Mouse (Mus musculus) spleen, postnatal 14 days (tissue): ENCODE measurements around the gene Tlr7.
"Not testable (repeated sequence)": the region's sequence is repeated elsewhere in the genome, so short reads cannot be mapped to it uniquely, and the experiment has no call there.

ENCODE experiments used
- DNase-seq, 2 experiments: peaks; one replicate each; pipeline ENCODE4 v3.0.0; 2021 to 2022; ENCODE audit warnings: low spot score in 2 of 2

The Tlr7 gene

GRCm38 (mm10) chrX:167330399-167330798, at the start of gene Tlr7:
Gene Tlr7, minus strand, starts transcription at chrX:167330558.
- no peak for DNase-seq

- DNase-seq: no peak
These were observed 49.7 kb upstream of the Tlr7 start for GRCm38 (mm10) chrX:167380073-167380472.

- DNase-seq: not testable (repeated sequence)
These were observed 30.9 kb upstream of the Tlr7 start for GRCm38 (mm10) chrX:167361231-167361630.

- DNase-seq: no peak
These were observed 29.3 kb upstream of the Tlr7 start for GRCm38 (mm10) chrX:167359704-167360103.

- no peak for DNase-seq
These were observed 27.1 kb upstream of the Tlr7 start for GRCm38 (mm10) chrX:167357415-167357814.

- no peak for DNase-seq
These were observed 25.6 kb upstream of the Tlr7 start for GRCm38 (mm10) chrX:167355965-167356364.

GRCm38 (mm10) chrX:167353617-167354016, 23.3 kb upstream of the Tlr7 start:
- no peak for DNase-seq

- DNase-seq: no peak
These were observed 16.1 kb upstream of the Tlr7 start for GRCm38 (mm10) chrX:167346440-167346839.

GRCm38 (mm10) chrX:167344356-167344755, 14.0 kb upstream of the Tlr7 start:
- DNase-seq: no peak

GRCm38 (mm10) chrX:167341811-167342210, 11.5 kb upstream of the Tlr7 start:
- DNase-seq: no peak

- DNase-seq: no peak
These were observed 9.8 kb upstream of the Tlr7 start for GRCm38 (mm10) chrX:167340190-167340589.

- DNase-seq: no peak
These were observed 7.6 kb upstream of the Tlr7 start for GRCm38 (mm10) chrX:167337990-167338389.

- no peak for DNase-seq
These were observed 4.2 kb upstream of the Tlr7 start for GRCm38 (mm10) chrX:167334571-167334970.

- no peak for DNase-seq
These were observed 2.2 kb upstream of the Tlr7 start for GRCm38 (mm10) chrX:167332607-167333006.

GRCm38 (mm10) chrX:167330993-167331392, 635 bp upstream of the Tlr7 start:
- DNase-seq: no peak

- DNase-seq: no peak
These were observed 738 bp downstream of the Tlr7 start for GRCm38 (mm10) chrX:167329620-167330019.

- no peak for DNase-seq
These were observed 1.3 kb downstream of the Tlr7 start for GRCm38 (mm10) chrX:167329098-167329497.

GRCm38 (mm10) chrX:167328519-167328918, 1.8 kb downstream of the Tlr7 start:
- DNase-seq: no peak

GRCm38 (mm10) chrX:167323742-167324141, 6.6 kb downstream of the Tlr7 start:
- no peak for DNase-seq

GRCm38 (mm10) chrX:167321233-167321806, 9.0 kb downstream of the Tlr7 start:
- no peak for DNase-seq

- DNase-seq: peak in 1 of 2 experiments; percentile 2
These were observed 11.4 kb downstream of the Tlr7 start for GRCm38 (mm10) chrX:167318819-167319396.

GRCm38 (mm10) chrX:167315766-167316165, 14.6 kb downstream of the Tlr7 start:
- no peak for DNase-seq

- DNase-seq: no peak
These were observed 15.1 kb downstream of the Tlr7 start for GRCm38 (mm10) chrX:167315093-167315726.
